Mouse (Mus musculus) lung, adult 2 months (tissue): ENCODE data around the gene Ckmt2. TPM values are rescaled to one million over a fixed set of nuclear protein-coding genes. Genes with fewer than 3 reads are reported as not detected.

ENCODE experiments used
- DNase-seq: peaks from one replicate; pipeline ENCODE4 v3.0.0; 2022
- H3K4me1 ChIP-seq: fragments of 200-500 bp; 2 replicates; pipeline ENCODE4 v1.6.1; 2011; ENCODE audit warnings: low read length; ENCODE audit not compliant: control insufficient read depth, insufficient read depth
- H3K4me3 ChIP-seq: fragments of 200-500 bp; replicated peaks from 2 replicates; pipeline ENCODE3; 2011; ENCODE audit warnings: low read depth, mild to moderate bottlenecking, control low read depth, low read length; ENCODE audit errors: extremely low read depth
- CTCF ChIP-seq: fragments of 200-500 bp; IDR thresholded peaks from 2 replicates; pipeline ENCODE4 v1.5.1; 2011; ENCODE audit warnings: mild to moderate bottlenecking, low read length, control low read depth; ENCODE audit not compliant: insufficient read depth
- POLR2A ChIP-seq: fragments of 200-500 bp; IDR thresholded peaks from 2 replicates; pipeline ENCODE4 v1.6.1; 2011; ENCODE audit warnings: low read depth, mild to moderate bottlenecking, control low read depth, low read length, borderline replicate concordance; ENCODE audit errors: extremely low read depth
- WGBS: fragments of 180-500 bp; shearing (Covaris S2); methylation state at CpG from one replicate; pipeline ENCODE4 v1.1.7; 2018; 5-methylcytosine and 5-hydroxymethylcytosine counted together
- polyA plus RNA-seq: library from polyadenylated mRNA; depleted of rRNA; stranded (reverse); fragments of >200 nt; gene quantifications from 2 replicates; pipeline ENCODE4 v1.2.3, GENCODE M21; 2012; rRNA removed

The Ckmt2 gene
- polyA plus RNA-seq, result 13.5 and 28.5 TPM in 2 replicates

GRCm38 (mm10) chr13:91876741-91877349 lies at the start of gene Ckmt2:
TSS of gene Ckmt2 (minus strand) at chr13:91876885.
- Histone ChIP-seq H3K4me1 (no peaks in the 10 kb centered on the region), H3K4me3 (no peak within 1 kb of the TSS)
- TF ChIP-seq CTCF (no peak), POLR2A (no peak)
- no peak for DNase-seq
- WGBS, result 62% methylated on average over 5 of the region's 5 CpGs

DNA sequence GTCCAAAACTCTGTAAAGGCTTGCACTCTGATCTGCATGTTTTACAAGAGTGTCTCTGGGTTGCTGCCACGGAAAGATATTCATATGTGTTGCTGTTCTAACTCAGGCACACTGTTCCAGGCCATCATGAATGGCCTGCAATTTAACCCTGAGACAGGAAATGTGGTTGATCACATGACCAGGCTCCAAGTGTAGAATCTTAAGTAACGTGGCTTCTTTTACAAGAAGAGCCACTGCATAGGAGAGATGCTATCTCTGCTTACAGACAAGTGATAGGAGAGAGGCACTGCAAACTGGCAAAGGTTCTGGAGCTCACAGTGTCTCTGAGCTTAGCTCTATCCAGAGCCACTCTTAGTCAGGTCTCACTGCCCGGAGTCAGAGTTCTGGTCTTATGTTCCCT lies 44.3 kb upstream of the Ckmt2 start:
- TF ChIP-seq CTCF, result no peak
- Histone ChIP-seq H3K4me1 (no peaks in the 10 kb centered on the region), H3K4me3 (no peak overlapping the region)
- no peak for DNase-seq
- WGBS, result 57% methylated on average over 3 of the region's 3 CpGs

GRCm38 (mm10) chr13:91918764-91919163 lies 42.1 kb upstream of the Ckmt2 start:
- Histone ChIP-seq H3K4me3 (no peak overlapping the region), H3K4me1 (no peaks in the 10 kb centered on the region)
- DNase-seq, result no peak
- TF ChIP-seq CTCF, result no peak
- no peak for TF ChIP-seq POLR2A
- WGBS, result 77% methylated on average over 5 of the region's 5 CpGs

DNA sequence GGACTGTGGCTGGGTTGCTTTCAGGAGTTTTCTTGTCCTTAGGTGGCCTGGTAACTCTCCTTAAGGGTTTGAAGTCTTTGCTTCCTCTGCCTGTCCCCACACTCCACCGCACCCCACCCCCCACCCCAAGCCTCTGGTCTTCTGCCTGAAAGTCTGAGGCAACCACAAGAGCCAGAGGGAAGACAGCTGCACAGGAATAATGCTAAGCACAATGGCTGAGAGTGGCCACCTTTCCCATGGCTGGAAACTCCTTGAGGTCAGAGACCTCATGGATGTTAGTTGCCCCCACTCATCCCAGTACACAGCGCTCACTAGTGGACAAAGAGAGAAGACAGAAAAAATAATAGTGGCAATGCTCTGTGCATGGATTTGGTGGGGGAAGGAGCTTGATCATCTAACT lies 41.1 kb upstream of the Ckmt2 start:
- DNase-seq, result no peak
- no peaks in the 10 kb centered on the region for H3K4me1 ChIP-seq
- H3K4me3 ChIP-seq, result no peak overlapping the region
- 86% methylated on average over 2 of the region's 2 CpGs for WGBS
- TF ChIP-seq POLR2A, result no peak
- TF ChIP-seq CTCF, result no peak

GRCm38 (mm10) chr13:91916308-91916707 lies 39.6 kb upstream of the Ckmt2 start:
- Histone ChIP-seq H3K4me3 (no peak overlapping the region), H3K4me1 (no peaks in the 10 kb centered on the region)
- DNase-seq, result no peak
- WGBS, result 83% methylated on average over 5 of the region's 5 CpGs
- TF ChIP-seq CTCF, result no peak
- TF ChIP-seq POLR2A, result no peak

- Histone ChIP-seq H3K4me3 (no peak overlapping the region), H3K4me1 (no peaks in the 10 kb centered on the region)
- WGBS, result 65% methylated on average over 6 of the region's 6 CpGs
- no peak for DNase-seq
- TF ChIP-seq CTCF (no peak), POLR2A (no peak)
Observed at GRCm38 (mm10) chr13:91915582-91916239, 39.0 kb upstream of the Ckmt2 start.

DNA sequence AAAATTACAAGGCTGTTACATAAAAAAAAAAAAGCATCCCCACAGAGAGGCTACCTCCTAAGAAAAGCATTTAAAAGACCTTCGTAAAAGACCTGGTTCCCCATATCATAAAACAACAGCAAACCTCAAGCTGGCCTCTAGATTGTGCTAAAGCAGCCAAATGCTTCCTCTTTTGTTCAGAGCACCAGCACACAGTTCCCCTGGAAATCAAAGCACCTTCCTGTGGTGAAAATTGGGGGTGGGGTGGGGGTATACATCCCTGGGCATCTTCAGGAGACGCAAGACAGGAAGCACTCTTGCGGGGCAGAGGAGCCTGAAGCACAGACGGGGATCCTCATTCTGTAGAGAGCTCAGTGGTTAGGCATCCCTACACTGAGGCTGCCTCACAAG lies 38.5 kb upstream of the Ckmt2 start:
- WGBS, result 48% methylated on average over 4 of the region's 4 CpGs
- no peak for DNase-seq
- Histone ChIP-seq H3K4me1 (no peaks in the 10 kb centered on the region), H3K4me3 (no peak overlapping the region)
- TF ChIP-seq CTCF (no peak), POLR2A (no peak)

DNA sequence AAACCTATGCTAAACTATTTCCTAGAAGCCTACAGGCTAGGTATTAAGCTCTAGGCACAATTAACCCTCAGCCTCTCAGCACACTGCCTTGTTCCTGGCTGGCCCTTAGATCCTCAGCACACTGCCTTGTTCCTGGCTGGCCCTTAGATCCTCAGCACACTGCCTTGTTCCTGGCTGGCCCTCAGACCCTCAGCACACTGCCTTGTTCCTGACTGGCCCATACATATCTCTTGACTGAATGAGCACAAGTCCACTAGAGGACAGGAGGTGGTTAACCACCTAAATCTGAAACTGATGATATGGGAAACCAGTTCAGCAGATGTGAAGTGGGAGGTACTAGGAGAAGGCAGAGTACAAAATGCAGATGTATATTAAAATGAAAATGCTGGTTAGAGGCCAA lies 35.0 kb upstream of the Ckmt2 start:
- DNase-seq, result no peak
- no peaks in the 10 kb centered on the region for H3K4me1 ChIP-seq
- H3K4me3 ChIP-seq, result no peak overlapping the region
- no peak for TF ChIP-seq CTCF
- no peak for TF ChIP-seq POLR2A

DNA sequence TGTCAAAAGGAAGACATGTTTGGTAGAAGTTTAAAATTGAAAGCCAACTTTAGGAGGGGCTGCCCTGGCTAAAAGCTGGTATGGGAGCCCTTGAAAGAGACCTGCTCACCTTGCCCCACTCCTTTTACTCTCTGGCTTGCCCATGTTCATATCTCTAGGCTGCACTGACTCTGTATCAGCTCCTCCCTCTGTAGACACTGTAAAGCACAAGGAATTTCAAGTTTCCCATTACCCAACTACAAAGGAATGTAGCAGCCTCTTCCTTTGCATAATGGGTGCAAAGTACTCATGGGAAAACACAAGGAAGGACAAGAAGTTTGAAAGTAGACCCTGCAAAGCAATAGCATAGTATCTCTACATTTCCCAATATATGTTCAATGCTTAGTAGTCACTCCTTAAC lies 34.5 kb upstream of the Ckmt2 start:
- TF ChIP-seq CTCF (no peak), POLR2A (no peak)
- Histone ChIP-seq H3K4me1 (no peaks in the 10 kb centered on the region), H3K4me3 (no peak overlapping the region)
- no peak for DNase-seq

- H3K4me1 ChIP-seq, result no peaks in the 10 kb centered on the region
- WGBS, result 34% methylated on average over 10 of the region's 10 CpGs
- peak; percentile 63 for DNase-seq
Observed at GRCm38 (mm10) chr13:91908202-91908980, 31.7 kb upstream of the Ckmt2 start.

More at GRCm38 (mm10) chr13:91908202-91908980, 31.7 kb upstream of the Ckmt2 start:
- no peak overlapping the region for H3K4me3 ChIP-seq
- peak; percentile 97 for TF ChIP-seq CTCF
- no peak for TF ChIP-seq POLR2A
